Comparison of ENCODE assay signal across 29 mouse cellular contexts in genomic region chr6:114132916-114133315, GRCm38 (mm10). TPM values are rescaled to one million over a fixed set of nuclear protein-coding genes. Genes with fewer than 3 reads are reported as not detected.
DNase-seq lines count a peak whose midpoint lies in the region; ATAC-seq and TF ChIP-seq lines count a peak whose summit lies in the region.
"Had no signal": no experiment of that assay in that cellular context is flagged by ENCODE, and none has a peak within 500 bp of the region (broad histone marks: within the 10 kb centered on the region; RNA-seq: fewer than 3 reads in every experiment).

No protein-coding gene starts in this region.

- TF ChIP-seq CTCF in layer of hippocampus, adult 2 months (conservative IDR thresholded peaks at IDR 0.05) = no peak
- no peak for TF ChIP-seq CTCF in hindbrain, postnatal 0 days (IDR thresholded peaks at IDR 0.05; ENCODE audit: low read depth)

- no peaks in the 10 kb centered on the region for H3K36me3 ChIP-seq in hindbrain, postnatal 0 days (ENCODE audit: insufficient read depth, low read length)
- H3K36me3 ChIP-seq: embryonic facial prominence, embryonic 10.5 days; embryonic facial prominence, embryonic 15.5 days; forebrain, embryonic 12.5 days; liver, embryonic 13.5 days; midbrain, embryonic 13.5 days; neural tube, embryonic 12.5 days had no signal

- WGBS in hindbrain, postnatal 0 days = 55% methylated on average over 8 of the region's 8 CpGs

- peak overlapping the region; percentile 89 for H3K4me2 ChIP-seq in hindbrain, postnatal 0 days (ENCODE audit: low read depth, low read length)
- H3K4me2 ChIP-seq: embryonic facial prominence, embryonic 15.5 days; forebrain, embryonic 12.5 days; liver, embryonic 13.5 days had no signal

- peak; percentile 14 to 19 for DNase-seq in cerebellum, postnatal 36 days
- no peak for DNase-seq in cerebellum, adult 11-12 months
- DNase-seq in layer of hippocampus, adult 2 months (ENCODE audit: low spot score in 2 of 2) = no peak
- DNase-seq in layer of hippocampus, postnatal 36 days = no peak
- peak; percentile 46 for DNase-seq in Muller cell, postnatal 12 days (ENCODE audit: inconsistent ontology term)
- DNase-seq in hindbrain, postnatal 0 days (ENCODE audit: low spot score) = no peak
- DNase-seq in thymus, postnatal 0 days (ENCODE audit: low spot score) = no peak
- DNase-seq: adrenal gland, postnatal 25 days; cerebellum, adult 8-10 months; gastrocnemius, postnatal 14 days; heart, postnatal 14 days; kidney, adult 9 months; kidney, postnatal 14 days; liver, embryonic 13.5 days; lung, adult 18-20 months; lung, postnatal 4 days; retina, postnatal 1 day; right cerebral cortex, postnatal 14 days had no signal

- H3K4me1 ChIP-seq in hindbrain, postnatal 0 days (ENCODE audit: insufficient read depth, low read length) = no peaks in the 10 kb centered on the region
- H3K4me1 ChIP-seq: liver, embryonic 13.5 days; megakaryocyte, embryonic 14.5 days had no signal

- no peaks in the 10 kb centered on the region for H3K27me3 ChIP-seq in hindbrain, postnatal 0 days (ENCODE audit: insufficient read depth, low read length)

- ATAC-seq in hindbrain, postnatal 0 days = no peak
- ATAC-seq: CD4-positive, CD25-positive, alpha-beta regulatory T cell, adult 4 months; intestine, postnatal 0 days; lung, postnatal 0 days; midbrain, embryonic 13.5 days had no signal

- H3K9me3 ChIP-seq in hindbrain, postnatal 0 days (ENCODE audit: low read length) = no peaks in the 10 kb centered on the region
- H3K9me3 ChIP-seq: embryonic facial prominence, embryonic 10.5 days; embryonic facial prominence, embryonic 15.5 days; forebrain, embryonic 12.5 days; liver, embryonic 13.5 days; megakaryocyte, embryonic 14.5 days; midbrain, embryonic 13.5 days; neural tube, embryonic 12.5 days had no signal

- peak overlapping the region; percentile 70 for H3K9ac ChIP-seq in hindbrain, postnatal 0 days (replicated peaks; ENCODE audit: low read length)
- H3K9ac ChIP-seq: embryonic facial prominence, embryonic 15.5 days; forebrain, embryonic 12.5 days; liver, embryonic 13.5 days; midbrain, embryonic 13.5 days; neural tube, embryonic 12.5 days had no signal

- peak overlapping the region; percentile 89 for H3K27ac ChIP-seq in layer of hippocampus, adult 2 months
- H3K27ac ChIP-seq in hindbrain, postnatal 0 days = peak overlapping the region; percentile 69
- H3K27ac ChIP-seq: embryonic facial prominence, embryonic 10.5 days; embryonic facial prominence, embryonic 15.5 days; forebrain, embryonic 12.5 days; liver, embryonic 13.5 days; midbrain, embryonic 13.5 days; neural tube, embryonic 12.5 days had no signal

- H3K4me3 ChIP-seq in layer of hippocampus, adult 2 months = peak overlapping the region; percentile 73
- peak overlapping the region; percentile 56 for H3K4me3 ChIP-seq in hindbrain, postnatal 0 days (ENCODE audit: low read length)
- H3K4me3 ChIP-seq: embryonic facial prominence, embryonic 10.5 days; embryonic facial prominence, embryonic 15.5 days; forebrain, embryonic 12.5 days; liver, embryonic 13.5 days; megakaryocyte, embryonic 14.5 days; midbrain, embryonic 13.5 days; neural tube, embryonic 12.5 days had no signal

RNA-seq across cellular contexts. Expression of gene Slc6a11, which starts 1.9 kb away (rescaled TPM):
- 10 to 100 TPM; 86.7 to 88.2 TPM for total RNA-seq in layer of hippocampus, adult 2 months (2021)
- 10 to 100 TPM; 85.6 to 92.5 TPM for total RNA-seq in layer of hippocampus, postnatal 36 days (2021)
- 292 and 308 TPM in 2 replicates for total RNA-seq in hindbrain, postnatal 0 days (2014; rRNA removed)
- polyA plus RNA-seq in hindbrain, postnatal 0 days (2015; fragmentation: Nextera tagmentation; extraction: Ambion mirVana) = 152 and 154 TPM in 2 replicates
- polyA plus RNA-seq in thymus, postnatal 0 days (2015; fragmentation: Nextera tagmentation; extraction: Ambion mirVana) = 0.04 and 0.09 TPM in 2 replicates
- total RNA-seq: granulocyte monocyte progenitor cell, adult 5-6 weeks; heart, postnatal 14 days had no signal
- polyA plus RNA-seq: CD4-positive, CD25-positive, alpha-beta regulatory T cell, adult 4 months; heart, embryonic 14.5 days; intestine, postnatal 0 days; lung, postnatal 0 days had no signal

Comparison
In these comparisons a context has a peak if more than half of its experiments do, and no peak if none do; other contexts are left out.
1. DNase-seq: peak in cerebellum, postnatal 36 days (2 of 2) and Muller cell, postnatal 12 days (single experiment); none in cerebellum, adult 11-12 months (single experiment), layer of hippocampus, adult 2 months (0 of 2), layer of hippocampus, postnatal 36 days (0 of 2), hindbrain, postnatal 0 days (single experiment) and thymus, postnatal 0 days (single experiment).